Mouse (Mus musculus) adrenal gland, postnatal 36 days (tissue): Measurements from ENCODE around the gene Asic2. TPM values are rescaled to one million over a fixed set of nuclear protein-coding genes. Genes with fewer than 3 reads are reported as not detected.

Experiments
- DNase-seq, 2 experiments: peaks; one replicate each; pipeline ENCODE4 v3.0.0; 2021; ENCODE audit warnings: mixed read lengths in 1 of 2
- total RNA-seq, 2 experiments: library from RNA; stranded (reverse); gene quantifications; 2 replicates each; pipeline ENCODE4 v1.2.3; 2021

The Asic2 gene
- total RNA-seq, 2 experiments from 2014 or later: 1.7 TPM

- peak; percentile 78 to 80 for DNase-seq
These were observed 1061.8 kb downstream of the Asic2 start for GRCm38 (mm10) chr11:80906456-80906855.

DNA sequence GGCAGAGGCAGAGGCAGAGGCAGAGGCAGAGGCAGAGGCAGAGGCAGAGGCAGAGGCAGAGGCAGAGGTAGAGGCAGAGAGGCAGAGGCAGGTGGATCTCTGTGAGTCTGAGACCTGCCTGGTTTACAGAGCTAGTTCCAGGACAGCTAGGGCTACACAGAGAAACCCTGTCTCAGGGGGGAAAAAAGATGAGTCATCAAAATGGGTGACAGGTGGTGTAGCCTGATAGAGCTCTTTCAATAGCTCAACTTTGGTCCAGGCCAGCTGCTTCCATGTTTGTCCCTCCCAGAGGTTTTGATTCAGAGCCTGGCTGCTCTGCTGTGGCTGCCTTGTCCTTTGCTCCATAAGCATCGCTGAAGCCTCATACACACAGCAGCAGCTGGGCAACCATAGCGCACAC, 1063.7 kb downstream of the Asic2 start:
- DNase-seq: no peak

DNA sequence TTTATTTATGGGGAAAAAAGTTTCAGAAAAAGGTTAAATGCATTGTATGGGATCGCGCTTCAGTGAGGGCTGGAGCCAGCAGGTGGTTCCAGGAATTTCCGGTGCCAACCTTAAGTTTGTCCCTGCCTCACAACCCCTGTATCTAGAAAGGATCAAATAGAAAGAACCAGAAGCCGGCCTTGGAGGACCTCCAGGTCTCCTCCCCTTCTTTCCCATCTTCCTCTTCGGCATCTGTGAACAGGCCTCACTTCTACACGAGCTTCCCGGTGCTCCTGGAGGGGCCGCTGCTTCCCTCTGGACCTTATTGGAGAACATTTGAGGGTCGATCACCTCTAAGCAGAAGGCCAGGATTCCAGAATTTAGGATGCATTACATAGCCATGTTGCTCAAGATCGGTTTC, 1064.8 kb downstream of the Asic2 start:
- DNase-seq: no peak

GRCm38 (mm10) chr11:80902664-80903063, 1065.6 kb downstream of the Asic2 start:
- DNase-seq: no peak

GRCm38 (mm10) chr11:80900555-80900954, 1067.7 kb downstream of the Asic2 start:
- DNase-seq: no peak

DNA sequence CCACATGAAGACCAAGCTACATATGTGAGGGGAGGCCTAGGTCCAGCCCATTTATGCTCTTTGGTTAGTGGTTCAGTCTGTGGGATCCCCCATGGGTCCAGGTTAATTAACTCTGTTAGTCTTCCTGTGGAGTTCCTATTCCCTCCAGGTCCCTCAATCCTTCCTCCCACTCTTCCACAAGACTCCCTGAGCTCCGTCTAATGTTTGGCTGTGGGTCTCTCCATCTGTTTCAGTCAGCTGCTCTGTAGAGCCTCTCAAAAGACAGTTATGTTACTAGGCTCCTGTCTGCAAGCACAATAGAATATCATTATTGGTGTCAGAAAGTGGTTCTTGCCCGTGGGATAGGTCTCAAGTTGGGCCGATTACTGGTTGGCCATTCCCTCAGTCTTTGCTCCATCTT, 1072.4 kb downstream of the Asic2 start:
- no peak for DNase-seq

DNA sequence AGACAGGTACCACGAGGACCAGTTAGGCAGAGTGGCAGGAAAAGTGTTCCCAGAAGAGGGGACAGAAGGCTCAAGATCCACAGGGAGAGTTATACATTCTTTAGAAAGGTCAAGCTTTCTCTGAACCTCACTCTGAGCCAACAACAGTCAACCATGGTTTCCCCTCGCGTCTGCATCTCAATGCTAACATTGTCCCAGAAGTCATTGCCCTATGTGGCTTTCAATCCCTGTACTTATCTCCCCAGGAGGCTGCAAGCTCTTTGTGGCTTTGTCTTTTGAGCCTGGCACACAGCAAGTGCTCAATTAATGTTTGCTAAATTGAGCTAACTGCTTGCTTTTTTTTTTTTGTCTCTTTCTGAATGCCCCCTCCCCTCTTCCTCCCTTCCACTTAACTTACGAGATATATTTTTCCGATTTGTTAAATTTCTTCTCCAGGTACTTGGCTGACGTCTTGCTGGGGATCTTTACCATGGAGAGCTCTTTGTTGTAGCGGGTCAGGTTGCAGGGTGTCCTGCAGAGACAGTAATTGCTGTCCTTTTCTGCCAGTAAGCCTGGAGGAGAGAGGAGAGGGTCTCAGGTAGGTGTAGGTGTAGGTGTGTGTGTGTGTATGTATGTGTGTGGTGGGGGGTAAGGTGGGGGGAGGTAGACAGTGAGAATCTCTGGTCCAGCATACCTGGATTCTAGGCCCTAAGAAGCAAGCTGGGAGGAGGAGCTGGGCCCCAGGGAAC, 1078.8 kb downstream of the Asic2 start:
- DNase-seq: no peak

- no peak for DNase-seq
These were observed 1081.2 kb downstream of the Asic2 start for GRCm38 (mm10) chr11:80887021-80887420.

GRCm38 (mm10) chr11:80886365-80886764, 1081.9 kb downstream of the Asic2 start:
- no peak for DNase-seq

DNA sequence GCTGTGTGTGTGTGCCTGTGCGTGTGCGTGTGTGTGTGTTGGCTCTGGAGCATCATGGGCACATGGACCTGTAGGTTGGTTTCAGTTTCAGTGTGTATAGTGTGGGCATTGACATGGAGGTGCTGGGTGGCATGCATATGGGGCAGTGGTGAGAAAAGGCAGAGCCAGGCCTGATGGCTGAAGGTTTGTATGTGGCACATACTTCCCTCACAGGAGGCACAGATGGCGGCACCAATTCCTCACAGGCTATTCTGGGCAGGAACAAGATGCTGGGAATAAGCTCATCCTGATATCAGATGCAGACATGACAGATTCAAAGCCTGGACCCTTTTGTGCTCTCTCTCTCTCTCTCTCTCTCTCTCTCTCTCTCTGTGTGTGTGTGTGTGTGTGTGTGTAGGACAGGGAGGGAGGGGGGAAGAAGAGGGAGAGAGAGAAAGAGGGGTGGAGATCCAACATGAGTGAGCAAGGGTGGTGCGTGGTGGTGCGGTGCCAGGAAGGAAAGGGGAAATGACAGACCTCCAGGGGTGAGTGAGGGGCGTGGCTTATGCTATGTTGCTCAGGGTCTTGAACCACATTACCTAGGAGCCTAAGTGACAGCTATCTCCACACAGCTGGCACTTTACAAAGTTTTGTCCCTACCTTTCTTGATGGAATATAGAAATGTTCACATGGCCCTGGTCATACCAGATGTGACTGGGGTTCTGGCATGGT, 1083.6 kb downstream of the Asic2 start:
- DNase-seq: no peak

GRCm38 (mm10) chr11:80882229-80882810, 1085.9 kb downstream of the Asic2 start:
- no peak for DNase-seq

DNA sequence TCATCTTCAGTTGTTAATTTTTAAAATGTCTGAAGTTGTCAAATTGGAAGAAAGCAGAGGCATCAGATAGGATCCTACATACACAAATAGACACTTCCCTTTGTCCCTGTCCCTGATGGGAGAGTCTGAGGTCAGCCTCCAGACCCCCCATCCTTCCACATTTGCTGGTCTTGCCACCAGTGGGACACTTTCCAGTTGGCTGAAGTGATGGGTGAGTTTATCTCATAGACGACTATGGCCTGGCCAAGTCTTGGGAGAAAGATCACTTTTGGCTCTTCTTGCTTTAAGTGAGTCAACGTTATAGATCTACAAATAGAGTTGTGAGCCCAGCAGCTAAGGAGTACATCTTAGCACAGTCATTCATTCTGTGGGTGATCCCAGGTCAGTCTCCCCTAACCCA, 1090.2 kb downstream of the Asic2 start:
- DNase-seq: no peak

DNA sequence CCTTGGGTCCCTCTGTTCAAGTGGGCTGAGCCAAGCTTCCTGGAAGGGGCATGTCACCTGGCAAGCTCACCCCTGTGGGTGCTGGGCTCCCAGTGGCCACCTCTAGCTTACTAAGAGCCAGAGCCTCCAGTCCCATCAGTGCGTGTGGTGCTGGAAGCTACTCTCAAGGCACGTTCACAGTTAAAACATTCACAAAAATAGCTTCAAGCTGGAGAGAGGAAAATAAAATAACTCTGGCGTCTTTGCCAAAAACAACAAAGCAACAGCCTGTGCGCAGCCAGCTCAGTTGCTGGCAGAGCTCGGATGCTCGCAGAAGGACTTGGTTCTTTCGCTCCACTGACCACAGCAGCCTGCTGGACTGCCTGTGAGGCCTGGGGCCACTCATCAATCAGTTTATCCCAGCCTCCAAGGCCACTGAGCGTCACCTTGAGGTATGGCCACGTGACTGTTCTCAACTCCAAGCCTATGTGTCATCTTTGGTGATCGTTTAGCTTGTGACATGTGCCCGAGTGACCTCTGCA, 1091.1 kb downstream of the Asic2 start:
- DNase-seq: peak; percentile 83 to 88

DNA sequence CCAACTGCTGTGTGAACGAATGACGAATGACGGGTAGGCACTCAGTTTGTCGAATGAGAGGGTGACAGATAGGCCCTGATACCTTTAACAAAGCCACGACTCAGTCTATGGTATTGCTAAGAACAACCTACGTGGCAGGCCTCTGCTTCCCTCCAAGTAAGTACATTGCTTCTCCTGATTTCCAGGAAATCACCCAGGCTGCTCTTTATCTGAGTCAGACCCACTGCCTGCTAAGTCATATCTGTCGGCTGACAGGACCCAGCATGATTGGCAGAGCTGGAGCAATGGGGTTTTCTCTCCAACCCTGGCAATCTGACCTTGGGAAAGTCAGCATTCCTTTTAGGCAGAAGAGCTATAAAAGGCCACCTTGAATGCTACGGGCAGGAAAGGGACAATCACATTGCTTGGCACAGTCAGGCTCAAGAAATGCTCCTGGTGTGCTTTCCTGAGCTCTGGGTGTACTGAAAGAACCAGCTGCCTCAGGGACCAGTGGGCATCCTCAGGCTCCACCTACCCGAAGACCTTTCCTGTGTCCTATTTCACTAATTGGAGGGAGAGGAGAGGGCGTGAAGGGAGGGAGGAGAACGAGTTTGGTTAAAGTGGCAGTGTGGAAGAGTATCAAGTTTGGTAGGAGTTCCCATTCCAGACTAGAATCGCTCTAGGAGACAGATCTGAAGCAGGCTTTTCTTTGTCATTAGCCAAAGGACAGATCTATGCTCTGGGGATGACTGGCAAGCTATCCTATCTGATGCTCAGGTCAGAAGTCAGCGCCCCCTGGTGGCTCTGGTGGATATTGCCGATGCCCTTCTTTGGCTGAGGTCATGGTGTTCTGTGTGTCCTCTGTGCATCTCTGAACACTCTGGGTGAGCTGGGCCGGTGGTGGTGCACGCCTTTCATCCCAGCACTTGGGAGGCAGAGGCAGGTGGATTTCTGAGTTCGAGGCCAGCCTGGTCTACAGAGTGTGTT, 1095.5 kb downstream of the Asic2 start:
- DNase-seq: peak; percentile 84 to 85

- no peak for DNase-seq
These were observed 1100.2 kb downstream of the Asic2 start for GRCm38 (mm10) chr11:80868039-80868438.

DNA sequence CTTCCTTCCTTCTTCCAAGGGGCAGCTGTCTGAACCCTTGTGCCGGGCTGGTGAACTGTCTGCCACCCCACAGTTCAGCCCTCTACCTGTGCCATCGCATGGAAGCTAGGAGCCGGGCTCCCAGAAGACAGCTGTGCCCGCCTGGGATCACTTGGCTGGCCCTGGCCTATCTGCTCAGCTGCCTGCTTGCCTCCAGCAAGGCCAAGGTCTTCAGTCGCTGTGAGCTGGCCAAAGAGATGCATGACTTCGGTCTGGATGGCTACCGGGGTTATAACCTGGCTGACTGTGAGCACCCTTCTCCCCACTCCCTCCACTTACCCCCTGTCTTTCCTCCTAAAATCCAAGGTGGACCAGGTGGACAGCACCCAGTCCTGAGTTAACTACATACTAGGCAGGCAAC, 1105.3 kb downstream of the Asic2 start:
- DNase-seq: peak; percentile 41 to 63

DNA sequence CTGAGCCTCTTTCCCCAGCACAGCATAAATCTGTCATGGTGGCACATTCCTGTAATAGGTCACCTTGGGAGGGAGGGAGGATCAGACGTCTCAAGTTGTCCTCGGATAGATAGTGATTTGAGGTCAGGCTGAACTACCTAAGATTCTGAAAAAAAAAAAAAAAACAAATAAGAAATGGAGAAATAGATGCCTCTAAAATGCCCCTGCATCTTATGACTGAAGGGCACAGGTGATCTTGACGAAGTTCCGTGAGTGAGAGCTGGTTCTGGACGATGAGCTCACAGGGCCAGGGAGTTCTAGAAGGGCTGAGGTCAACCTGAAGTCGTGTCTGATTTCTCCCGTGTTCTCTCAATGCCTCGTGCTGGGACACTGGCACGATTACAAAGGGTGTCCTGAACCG, 1110.2 kb downstream of the Asic2 start, which contains the start of gene Spaca3:
TSS of gene Spaca3 (plus strand) at position 301 of the 400 bp plus-strand sequence.
- no peak for DNase-seq

DNA sequence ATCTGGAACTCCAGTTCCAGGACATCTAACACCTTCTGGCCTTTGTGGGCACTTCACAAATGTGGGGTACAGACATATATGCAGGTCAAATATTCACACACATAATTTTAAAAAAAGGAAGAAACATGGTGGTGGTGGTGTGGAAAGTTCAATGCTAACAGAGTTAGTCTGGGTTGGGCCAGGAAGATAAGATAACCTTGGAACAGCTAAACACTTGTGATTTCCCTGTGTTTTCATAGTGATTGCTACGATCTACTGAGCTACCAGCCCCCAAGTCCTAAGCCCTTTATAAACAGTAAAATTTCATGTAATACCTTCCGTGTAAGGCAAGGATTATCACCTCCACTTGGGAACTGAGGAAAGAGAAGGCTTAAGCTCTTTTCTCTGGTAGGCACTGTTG, 1111.4 kb downstream of the Asic2 start:
- no peak for DNase-seq

GRCm38 (mm10) chr11:80854908-80855307, 1113.3 kb downstream of the Asic2 start:
- no peak for DNase-seq

DNA sequence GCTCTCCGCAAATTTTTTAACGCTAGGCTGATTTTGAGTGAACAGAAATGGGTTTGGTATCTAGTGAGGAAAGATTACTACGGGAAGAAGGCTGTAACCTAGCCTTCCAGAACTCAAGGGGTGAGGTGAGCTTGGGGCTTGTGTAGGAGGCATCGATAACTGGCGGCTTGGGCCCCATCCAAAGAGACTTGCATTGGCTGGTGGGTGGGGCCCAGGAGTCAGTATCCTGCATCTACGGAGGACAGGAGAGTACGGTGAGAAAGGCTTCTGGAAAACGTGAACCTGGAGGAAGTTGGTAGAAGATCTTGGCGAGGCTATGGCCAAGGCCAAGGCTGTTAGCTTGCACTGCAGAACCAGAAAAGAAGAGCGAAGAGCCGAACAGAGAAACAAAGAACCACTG, 1113.8 kb downstream of the Asic2 start:
- DNase-seq: no peak

GRCm38 (mm10) chr11:80853014-80853413, 1115.2 kb downstream of the Asic2 start:
- no peak for DNase-seq

DNA sequence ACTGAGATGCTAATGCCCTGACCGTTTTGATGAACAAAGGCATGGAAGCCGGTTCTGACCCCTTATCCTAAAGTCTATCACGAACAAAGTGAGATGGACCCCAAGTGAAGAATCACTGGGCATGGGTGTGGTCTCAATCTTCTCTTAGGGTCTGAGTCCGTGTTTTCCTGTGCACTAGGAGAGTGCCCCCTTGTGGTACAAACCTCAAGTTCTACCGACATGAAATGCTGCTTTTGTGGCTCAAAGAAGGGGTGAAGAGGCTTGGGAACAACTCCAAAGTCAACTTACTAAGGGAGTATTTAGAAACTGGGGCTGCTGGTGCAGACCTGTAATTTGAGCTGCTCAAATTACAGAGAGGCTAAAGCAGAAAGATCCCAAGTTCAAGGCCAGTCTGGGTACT, 1116.4 kb downstream of the Asic2 start:
- peak; percentile 18 to 22 for DNase-seq
